Mouse (Mus musculus) common myeloid progenitor, adult 5-6 weeks (primary cell): ENCODE data around the gene Tldc2. TPM values are rescaled to one million over a fixed set of nuclear protein-coding genes. Genes with fewer than 3 reads are reported as not detected.

ENCODE experiments used
- ATAC-seq: replicated peaks from 2 replicates; pipeline ENCODE4 v1.8.0; 2016; ENCODE audit warnings: low read depth, mild to moderate bottlenecking, moderate TSS enrichment, inconsistent platforms; ENCODE audit not compliant: poor library complexity, severe bottlenecking
- total RNA-seq: library from RNA; stranded (forward); fragments of 200-1000, 187-1606 nt; gene quantifications from 2 replicates; pipeline ENCODE4 v1.2.3, GENCODE M21; 2017

Gene Tldc2
- total RNA-seq, 1 experiment from 2014 or later: not detected

- no peak for ATAC-seq
Measured at GRCm38 (mm10) chr2:157118556-157118955, 31.7 kb downstream of the Tldc2 start.

GRCm38 (mm10) chr2:157119075-157119474 lies 32.2 kb downstream of the Tldc2 start:
- no peak for ATAC-seq

GRCm38 (mm10) chr2:157121766-157122165 lies 34.9 kb downstream of the Tldc2 start:
- no peak for ATAC-seq

GRCm38 (mm10) chr2:157125246-157125645 lies 38.4 kb downstream of the Tldc2 start:
- no peak for ATAC-seq

GRCm38 (mm10) chr2:157127370-157127769 lies 40.5 kb downstream of the Tldc2 start:
- no peak for ATAC-seq

- ATAC-seq: no peak
Measured at GRCm38 (mm10) chr2:157128072-157128471, 41.2 kb downstream of the Tldc2 start.

- peak; percentile 51 for ATAC-seq
Measured at GRCm38 (mm10) chr2:157129096-157129495, 42.2 kb downstream of the Tldc2 start.

GRCm38 (mm10) chr2:157129601-157130164 lies 42.8 kb downstream of the Tldc2 start:
- ATAC-seq: peak; percentile 57

- no peak for ATAC-seq
Measured at GRCm38 (mm10) chr2:157130813-157131514, 44.1 kb downstream of the Tldc2 start.

GRCm38 (mm10) chr2:157132086-157132485 lies 45.2 kb downstream of the Tldc2 start:
- ATAC-seq: no peak

GRCm38 (mm10) chr2:157132686-157133540 lies 46.1 kb downstream of the Tldc2 start:
- ATAC-seq: no peak

- no peak for ATAC-seq
Measured at GRCm38 (mm10) chr2:157133769-157134478, 47.1 kb downstream of the Tldc2 start.

- peak; percentile 3; the same call in 1 of the 2 replicates for ATAC-seq
Measured at GRCm38 (mm10) chr2:157134479-157134931, 47.6 kb downstream of the Tldc2 start.

GRCm38 (mm10) chr2:157135014-157135413 lies 48.2 kb downstream of the Tldc2 start, which contains the start of gene Samhd1:
Gene Samhd1 (minus strand): TSS chr2:157135265.
- peak; percentile 76 for ATAC-seq

- ATAC-seq: no peak
Measured at GRCm38 (mm10) chr2:157135529-157136120, 48.8 kb downstream of the Tldc2 start.

GRCm38 (mm10) chr2:157136176-157136575 lies 49.3 kb downstream of the Tldc2 start:
- ATAC-seq: no peak

GRCm38 (mm10) chr2:157136646-157137045 lies 49.8 kb downstream of the Tldc2 start:
- ATAC-seq: no peak

GRCm38 (mm10) chr2:157137959-157138731 lies 51.3 kb downstream of the Tldc2 start:
- ATAC-seq: peak; percentile 42; the same call in 1 of the 2 replicates

GRCm38 (mm10) chr2:157138808-157139207 lies 52.0 kb downstream of the Tldc2 start:
- ATAC-seq: peak; percentile 45
